Mouse (Mus musculus): ENCODE results near the gene Elovl5. TPM values are rescaled to one million over a fixed set of nuclear protein-coding genes. Genes with fewer than 3 reads are reported as not detected.

The Elovl5 gene
- total and polyA plus RNA-seq, 2 experiments from 2014 or later, result 48.4 to 53.3 TPM

DNA sequence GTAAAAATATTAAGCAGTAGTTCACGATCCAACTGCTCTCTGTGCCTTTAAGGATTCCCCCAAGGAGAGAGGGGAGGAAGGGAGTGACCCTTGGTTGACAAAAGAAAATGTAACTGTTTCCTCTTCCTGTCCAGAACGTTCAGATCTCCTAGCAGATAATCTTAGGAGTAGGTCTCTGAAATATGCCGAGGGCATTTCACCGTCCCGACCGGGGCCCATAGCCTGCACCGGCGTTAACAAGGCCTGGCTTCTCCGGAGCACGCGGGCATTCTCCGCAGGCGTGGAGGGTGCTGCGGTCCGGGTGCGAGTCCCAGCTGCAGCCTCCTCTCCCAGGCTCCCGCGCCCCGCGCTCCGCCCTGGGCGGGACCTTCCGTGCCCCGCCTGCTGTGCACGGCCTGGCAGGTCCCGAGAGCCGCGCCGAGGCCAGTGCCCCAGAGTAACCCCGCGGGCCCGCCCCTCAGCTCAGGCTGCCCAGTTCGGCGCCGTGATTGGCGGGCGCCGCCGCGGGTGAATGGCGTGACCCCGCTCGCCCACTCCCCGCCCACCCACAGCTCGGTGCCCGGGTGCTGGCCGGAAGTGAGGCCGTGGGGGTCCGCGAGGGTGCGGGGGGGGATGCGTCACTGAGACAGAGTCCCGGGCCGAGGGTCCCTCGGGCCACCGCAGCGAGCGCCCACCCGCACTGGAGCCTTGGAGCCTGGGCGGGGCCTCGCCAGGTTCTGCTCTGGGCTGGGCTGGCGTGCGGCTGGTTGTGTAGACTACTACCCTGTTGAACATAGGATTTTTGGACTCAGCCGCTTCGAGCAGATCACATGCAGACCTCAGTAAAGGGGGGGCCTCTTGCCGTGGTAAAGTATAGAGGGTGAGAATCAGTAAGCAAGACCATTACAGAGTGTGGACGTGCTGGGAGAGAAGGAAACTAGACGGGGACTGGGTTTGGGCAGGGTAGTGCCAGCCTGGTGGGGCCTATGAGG lies 6.6 kb upstream of the Elovl5 start:
- Histone ChIP-seq H3K27me3 (ENCODE audit: control insufficient read depth, insufficient read depth, low read length) (no peaks in the 10 kb centered on the region), H3K4me3 (ENCODE audit: low read depth, low read length) (peak overlapping the region; percentile 70), H3K4me2 (ENCODE audit: low read depth, low read length) (peak overlapping the region; percentile 60), H3K9me3 (replicated peaks; ENCODE audit: control insufficient read depth, low read length) (no peaks in the 10 kb centered on the region), H3K4me1 (ENCODE audit: control insufficient read depth, insufficient read depth) (peaks cover 8% of the 10 kb centered on the region), H3K9ac (replicated peaks; ENCODE audit: low read depth, low read length) (peak overlapping the region; percentile 72), H3K27ac (ENCODE audit: low read depth) (peak overlapping the region; percentile 95), H3K36me3 (replicated peaks; ENCODE audit: control insufficient read depth, insufficient read depth, low read length) (no peaks in the 10 kb centered on the region)
- DNase-seq (ENCODE audit: low spot score) (peak; percentile 93), ATAC-seq (ENCODE audit: insufficient read depth, low read depth) (peak; percentile 98)
- under 1% methylated on average over 62 of the region's 68 CpGs for WGBS
- TF ChIP-seq CTCF (IDR thresholded peaks at IDR 0.05; ENCODE audit: low read depth) (no peak), EP300 (IDR thresholded peaks at IDR 0.05; ENCODE audit: low read depth) (peak; percentile 68)

- DNase-seq (ENCODE audit: low spot score), result peak; percentile 52
- ATAC-seq (ENCODE audit: insufficient read depth, low read depth), result no peak
- Histone ChIP-seq H3K4me3 (ENCODE audit: low read depth, low read length) (peak overlapping the region; percentile 70), H3K9ac (replicated peaks; ENCODE audit: low read depth, low read length) (peak overlapping the region; percentile 72), H3K27ac (ENCODE audit: low read depth) (peak overlapping the region; percentile 95), H3K27me3 (ENCODE audit: control insufficient read depth, insufficient read depth, low read length) (no peaks in the 10 kb centered on the region), H3K9me3 (replicated peaks; ENCODE audit: control insufficient read depth, low read length) (no peaks in the 10 kb centered on the region), H3K4me1 (ENCODE audit: control insufficient read depth, insufficient read depth) (peaks cover 8% of the 10 kb centered on the region), H3K36me3 (replicated peaks; ENCODE audit: control insufficient read depth, insufficient read depth, low read length) (no peaks in the 10 kb centered on the region), H3K4me2 (ENCODE audit: low read depth, low read length) (peak overlapping the region; percentile 60)
- TF ChIP-seq EP300 (IDR thresholded peaks at IDR 0.05; ENCODE audit: low read depth), result no peak
- WGBS, result 23% methylated on average over 7 of the region's 7 CpGs
Observed at GRCm38 (mm10) chr9:77911508-77912229, 5.5 kb upstream of the Elovl5 start.

DNA sequence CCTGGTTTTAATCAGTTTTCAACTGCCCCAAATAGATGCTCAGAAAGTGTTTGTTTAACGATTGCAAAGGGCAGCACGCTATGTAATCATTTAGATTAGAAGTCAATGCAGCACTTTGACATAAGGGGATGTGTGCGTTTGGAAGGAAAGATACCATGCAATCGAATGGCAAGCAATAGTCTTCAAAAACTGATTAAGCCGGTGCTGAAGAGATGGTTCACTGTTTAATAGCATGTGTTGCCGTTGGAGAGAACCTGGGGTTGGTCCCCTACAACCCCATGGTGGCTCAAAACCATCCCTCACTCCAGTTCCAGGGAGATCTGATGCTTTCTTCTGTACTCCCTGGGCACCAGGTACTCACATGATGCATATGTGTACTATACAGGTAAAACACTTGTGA lies 4.9 kb upstream of the Elovl5 start:
- DNase-seq (ENCODE audit: low spot score) (no peak), ATAC-seq (ENCODE audit: insufficient read depth, low read depth) (no peak)
- no peak for TF ChIP-seq EP300 (IDR thresholded peaks at IDR 0.05; ENCODE audit: low read depth)
- TF ChIP-seq CTCF (IDR thresholded peaks at IDR 0.05; ENCODE audit: low read depth), result no peak
- Histone ChIP-seq H3K4me3 (ENCODE audit: low read depth, low read length) (no peak overlapping the region), H3K27ac (ENCODE audit: low read depth) (peak overlapping the region; percentile 27; the same call in 1 of the 2 replicates), H3K4me2 (ENCODE audit: low read depth, low read length) (peak overlapping the region; percentile 60; the same call in 1 of the 2 replicates), H3K9ac (replicated peaks; ENCODE audit: low read depth, low read length) (no peak overlapping the region), H3K4me1 (ENCODE audit: control insufficient read depth, insufficient read depth) (peaks cover 8% of the 10 kb centered on the region), H3K36me3 (replicated peaks; ENCODE audit: control insufficient read depth, insufficient read depth, low read length) (no peaks in the 10 kb centered on the region), H3K9me3 (replicated peaks; ENCODE audit: control insufficient read depth, low read length) (no peaks in the 10 kb centered on the region), H3K27me3 (ENCODE audit: control insufficient read depth, insufficient read depth, low read length) (no peaks in the 10 kb centered on the region)
- WGBS, result 56% methylated on average over 6 of the region's 6 CpGs

- 73% methylated on average over 4 of the region's 4 CpGs for WGBS
- no peak for ATAC-seq (ENCODE audit: insufficient read depth, low read depth)
- TF ChIP-seq EP300 (IDR thresholded peaks at IDR 0.05; ENCODE audit: low read depth) (no peak), CTCF (IDR thresholded peaks at IDR 0.05; ENCODE audit: low read depth) (no peak)
Observed at GRCm38 (mm10) chr9:77914616-77915015, 2.5 kb upstream of the Elovl5 start.

GRCm38 (mm10) chr9:77915791-77916190 lies 1.4 kb upstream of the Elovl5 start:
- Histone ChIP-seq H3K36me3 (replicated peaks; ENCODE audit: control insufficient read depth, insufficient read depth, low read length) (no peaks in the 10 kb centered on the region), H3K4me2 (ENCODE audit: low read depth, low read length) (no peak overlapping the region), H3K27me3 (ENCODE audit: control insufficient read depth, insufficient read depth, low read length) (no peaks in the 10 kb centered on the region), H3K4me3 (ENCODE audit: low read depth, low read length) (no peak overlapping the region), H3K9me3 (replicated peaks; ENCODE audit: control insufficient read depth, low read length) (no peaks in the 10 kb centered on the region), H3K27ac (ENCODE audit: low read depth) (no peak overlapping the region), H3K4me1 (ENCODE audit: control insufficient read depth, insufficient read depth) (0 out of 2 replicates have a peak, but pooled peaks cover 5% of the 10 kb centered on the region), H3K9ac (replicated peaks; ENCODE audit: low read depth, low read length) (no peak overlapping the region)
- WGBS, result 45% methylated on average over 4 of the region's 4 CpGs
- DNase-seq (ENCODE audit: low spot score) (no peak), ATAC-seq (ENCODE audit: insufficient read depth, low read depth) (no peak)
- no peak for TF ChIP-seq EP300 (IDR thresholded peaks at IDR 0.05; ENCODE audit: low read depth)
- no peak for TF ChIP-seq CTCF (IDR thresholded peaks at IDR 0.05; ENCODE audit: low read depth)

More at GRCm38 (mm10) chr9:77914616-77915015, 2.5 kb upstream of the Elovl5 start:
- Histone ChIP-seq H3K4me2 (ENCODE audit: low read depth, low read length) (no peak overlapping the region), H3K4me1 (ENCODE audit: control insufficient read depth, insufficient read depth) (peaks cover 10% of the 10 kb centered on the region), H3K27me3 (ENCODE audit: control insufficient read depth, insufficient read depth, low read length) (no peaks in the 10 kb centered on the region), H3K36me3 (replicated peaks; ENCODE audit: control insufficient read depth, insufficient read depth, low read length) (no peaks in the 10 kb centered on the region), H3K9ac (replicated peaks; ENCODE audit: low read depth, low read length) (no peak overlapping the region), H3K9me3 (replicated peaks; ENCODE audit: control insufficient read depth, low read length) (no peaks in the 10 kb centered on the region), H3K4me3 (ENCODE audit: low read depth, low read length) (no peak overlapping the region), H3K27ac (ENCODE audit: low read depth) (no peak overlapping the region)
- DNase-seq (ENCODE audit: low spot score), result no peak
